Mouse (Mus musculus) gastrocnemius, postnatal 25 days (tissue): Measurements from ENCODE around the gene Carf. TPM values are rescaled to one million over a fixed set of nuclear protein-coding genes. Genes with fewer than 3 reads are reported as not detected.
A peak's percentile ranks its signal among the peaks of the same experiment; 100 is the strongest.
"Not testable (repeated sequence)": the region's sequence is repeated elsewhere in the genome, so short reads cannot be mapped to it uniquely, and the experiment has no call there.

Experiments used
- DNase-seq: peaks from one replicate; pipeline ENCODE4 v3.0.0; 2022
- long read RNA-seq, 2 experiments: library from polyadenylated mRNA; stranded (forward); transcript quantifications; one replicate each; pipeline ENCODE4 v2.0.0; 2021
- total RNA-seq, 2 experiments: library from RNA; stranded (reverse); gene quantifications; 1 replicate in 1 of 2; 2 replicates in 1 of 2; pipeline ENCODE4 v1.2.3; 2021

Carf gene
- total RNA-seq: 1 to 10 TPM; 4.5 to 5.9 TPM
- long read RNA-seq, experiment 1: 0 reads
- long read RNA-seq, experiment 2: 0 reads

DNA sequence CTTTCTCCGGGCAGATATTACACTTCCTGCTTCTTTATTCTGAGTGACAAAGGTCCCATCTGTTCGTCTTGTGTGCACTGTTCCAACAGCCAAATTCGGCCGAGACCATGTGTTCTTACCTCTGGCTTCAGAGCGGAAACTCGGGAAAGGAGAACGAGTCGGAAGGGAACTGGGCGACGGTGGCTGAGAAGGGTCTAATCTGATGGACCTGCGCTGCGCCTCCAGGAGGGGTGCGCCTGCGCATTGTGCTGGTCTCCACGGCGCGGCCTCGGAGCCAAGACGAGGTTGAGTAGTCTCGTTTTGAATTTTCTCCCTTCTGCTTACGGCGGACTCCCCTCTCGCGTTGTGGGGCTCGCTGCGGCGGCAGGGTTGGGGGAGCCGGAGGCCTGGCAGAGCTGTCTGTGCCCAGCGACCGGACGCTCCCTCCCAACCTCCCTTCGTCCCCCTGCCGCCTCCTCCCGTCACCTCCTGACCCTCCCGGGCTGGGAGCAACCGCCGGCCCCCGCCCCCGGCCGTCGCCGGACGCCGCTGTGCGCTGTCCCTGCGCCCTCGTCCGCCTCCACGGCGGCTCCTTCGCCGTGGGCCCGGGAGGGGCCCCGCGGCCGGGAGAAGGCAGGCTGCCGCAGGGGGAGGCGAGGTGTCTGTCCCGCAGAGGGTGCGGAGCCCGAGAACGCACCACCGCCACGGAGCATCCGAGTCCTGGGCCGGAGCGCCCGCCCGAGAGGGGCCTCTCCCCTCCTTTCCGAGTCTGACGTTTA, at the start of gene Carf, which contains the start of gene Wdr12:
TSS of gene Carf (plus strand) at position 224 of the 758 bp plus-strand sequence.
TSS of gene Wdr12 (minus strand) at position 622 of the 758 bp plus-strand sequence.
- DNase-seq: peak; percentile 94

DNA sequence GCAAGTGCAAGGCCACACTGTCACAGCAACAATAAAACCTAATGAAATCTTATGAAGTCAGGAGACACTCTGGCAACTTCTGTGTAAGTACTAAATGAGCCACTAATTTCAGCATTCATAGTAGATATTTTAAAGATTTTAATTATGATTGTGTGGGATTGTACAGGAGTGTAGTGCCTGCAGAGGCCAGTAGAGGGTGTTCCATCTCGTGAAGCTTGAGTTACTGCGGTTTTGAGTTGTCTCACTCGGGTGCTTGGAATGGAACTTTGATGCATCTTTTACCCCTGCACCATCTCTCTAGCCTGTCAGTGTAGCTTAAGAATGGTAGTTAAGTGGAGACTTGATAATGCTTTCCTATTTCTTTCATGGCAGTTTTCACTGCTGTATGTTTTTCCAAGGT, 43.4 kb upstream of the Carf start:
- DNase-seq: no peak

DNA sequence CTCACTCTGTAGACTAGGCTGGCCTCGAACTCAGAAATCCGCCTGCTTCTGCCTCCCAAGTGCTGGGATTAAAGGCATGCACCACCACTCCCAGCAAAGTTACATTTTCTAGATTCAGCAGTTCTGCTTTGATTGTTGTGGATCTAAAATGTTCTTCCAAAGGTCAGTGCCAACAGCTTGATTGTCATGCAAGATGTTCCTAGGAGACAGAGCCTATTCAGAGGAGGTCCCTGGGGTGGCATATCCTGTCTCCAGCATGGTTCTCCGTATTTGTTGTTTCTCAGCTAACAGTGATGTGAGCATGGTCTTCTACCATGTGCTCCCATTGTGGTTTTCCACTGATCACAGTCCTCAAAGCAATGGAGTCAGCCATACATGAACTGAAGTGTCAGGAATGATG, 41.7 kb upstream of the Carf start:
- DNase-seq: no peak

DNA sequence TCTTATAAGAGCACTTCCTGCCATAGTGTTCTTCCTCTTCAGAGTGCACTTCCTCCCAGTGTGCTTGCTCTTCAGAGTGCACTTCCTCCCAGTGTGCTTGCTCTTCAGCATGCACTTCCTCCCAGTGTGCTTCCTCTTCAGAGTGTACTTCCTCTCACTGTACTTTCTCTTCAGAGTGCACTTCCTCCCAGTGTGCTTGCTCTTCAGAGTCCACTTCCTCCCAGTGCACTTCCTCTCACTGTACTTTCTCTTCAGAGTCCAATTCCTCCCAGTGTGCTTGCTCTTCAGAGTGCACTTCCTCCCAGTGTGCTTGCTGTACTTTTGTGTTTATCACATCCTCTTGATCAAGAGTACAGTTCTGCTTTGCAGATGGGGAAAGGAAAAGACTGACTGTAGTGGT, 27.3 kb upstream of the Carf start:
- DNase-seq: not testable (repeated sequence)

DNA sequence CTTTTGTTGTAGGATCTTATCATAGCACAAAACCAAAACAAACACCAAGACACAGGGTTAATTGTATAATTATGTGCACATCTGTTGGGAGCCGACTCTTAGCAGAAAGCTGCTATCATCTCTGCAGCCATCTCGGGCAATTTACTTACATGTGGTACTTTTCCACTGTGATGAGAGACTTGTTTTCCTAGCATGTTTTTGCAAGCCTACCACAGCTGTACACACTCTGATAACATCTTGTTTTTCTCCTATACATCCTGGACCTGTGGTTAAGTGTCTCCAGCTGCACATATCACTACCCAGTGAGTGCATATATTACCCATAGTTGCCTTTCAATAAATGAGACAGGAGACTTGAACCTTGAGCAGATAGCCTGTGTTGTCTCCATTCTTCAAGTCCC, 23.1 kb upstream of the Carf start:
- no peak for DNase-seq

DNA sequence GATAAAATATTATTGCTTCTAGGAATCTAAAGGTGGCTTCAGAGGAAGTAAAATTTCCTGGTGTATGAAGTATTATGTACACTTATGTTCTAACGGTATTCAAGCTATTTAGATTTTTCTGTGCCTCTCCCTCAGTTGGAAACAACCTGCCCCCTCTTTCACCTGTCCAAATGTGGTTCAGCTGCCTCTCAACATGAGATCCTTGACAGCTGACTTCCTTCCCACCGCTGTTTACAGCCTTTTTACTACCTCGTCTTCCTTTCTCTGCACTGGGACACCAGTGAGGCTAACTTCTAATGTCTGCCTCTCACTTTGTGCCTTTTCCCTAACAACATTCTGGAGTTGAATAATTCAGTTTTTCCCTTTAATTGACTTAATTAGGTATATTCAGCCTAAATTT, 22.5 kb upstream of the Carf start:
- DNase-seq: no peak

DNA sequence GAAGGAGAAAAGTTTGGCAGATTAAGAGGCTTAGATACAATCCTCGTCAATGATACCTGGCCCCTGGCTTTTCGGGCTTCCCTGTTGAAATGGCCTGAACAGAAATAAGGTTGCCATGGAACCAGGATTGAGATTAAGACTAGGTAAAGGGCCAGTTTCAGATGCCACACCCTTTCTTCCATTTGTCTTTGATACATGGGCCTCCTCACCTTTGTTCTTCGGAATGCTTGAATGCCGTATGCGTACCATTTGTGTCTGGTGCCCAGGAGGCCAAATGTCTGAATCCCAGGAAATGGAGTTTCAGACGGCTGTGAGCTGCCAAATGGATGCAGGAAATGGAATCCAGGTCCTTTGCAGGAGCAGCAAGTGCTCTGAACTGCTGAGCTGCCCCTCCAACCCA, 21.6 kb upstream of the Carf start:
- DNase-seq: no peak

DNA sequence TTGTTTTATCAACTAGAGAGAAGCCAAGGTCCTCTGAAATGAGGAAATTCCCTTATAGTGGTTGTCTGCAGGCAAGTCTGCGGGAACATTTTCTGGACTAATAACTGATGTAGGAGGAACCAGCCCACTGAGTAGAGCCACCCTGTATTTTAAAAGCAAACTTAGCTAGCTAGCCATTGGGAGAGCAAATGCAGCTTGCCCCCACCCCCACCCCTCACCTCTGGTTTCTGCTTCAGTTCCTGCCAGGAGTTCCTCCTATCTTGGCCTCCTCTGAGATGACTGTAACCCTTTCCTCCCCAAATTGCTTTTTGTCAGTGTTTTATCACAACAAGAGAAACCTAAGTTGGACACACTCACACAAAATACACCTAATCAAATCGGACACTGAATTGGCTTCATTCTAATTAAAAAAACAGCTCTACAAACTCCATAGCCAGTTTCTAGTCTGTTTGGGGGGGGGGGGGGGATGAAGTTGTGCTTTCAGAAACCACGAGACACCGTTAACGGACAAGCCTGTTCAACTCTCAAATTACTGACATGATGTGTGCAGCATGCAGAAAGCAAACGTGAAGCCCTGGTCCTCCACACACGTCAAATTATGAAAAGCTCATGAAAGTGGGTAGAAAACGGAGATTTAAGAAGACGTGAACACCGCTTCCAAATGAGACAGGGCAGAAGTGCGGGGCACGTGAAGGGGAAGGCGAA, 1.3 kb upstream of the Carf start:
- DNase-seq: no peak

DNA sequence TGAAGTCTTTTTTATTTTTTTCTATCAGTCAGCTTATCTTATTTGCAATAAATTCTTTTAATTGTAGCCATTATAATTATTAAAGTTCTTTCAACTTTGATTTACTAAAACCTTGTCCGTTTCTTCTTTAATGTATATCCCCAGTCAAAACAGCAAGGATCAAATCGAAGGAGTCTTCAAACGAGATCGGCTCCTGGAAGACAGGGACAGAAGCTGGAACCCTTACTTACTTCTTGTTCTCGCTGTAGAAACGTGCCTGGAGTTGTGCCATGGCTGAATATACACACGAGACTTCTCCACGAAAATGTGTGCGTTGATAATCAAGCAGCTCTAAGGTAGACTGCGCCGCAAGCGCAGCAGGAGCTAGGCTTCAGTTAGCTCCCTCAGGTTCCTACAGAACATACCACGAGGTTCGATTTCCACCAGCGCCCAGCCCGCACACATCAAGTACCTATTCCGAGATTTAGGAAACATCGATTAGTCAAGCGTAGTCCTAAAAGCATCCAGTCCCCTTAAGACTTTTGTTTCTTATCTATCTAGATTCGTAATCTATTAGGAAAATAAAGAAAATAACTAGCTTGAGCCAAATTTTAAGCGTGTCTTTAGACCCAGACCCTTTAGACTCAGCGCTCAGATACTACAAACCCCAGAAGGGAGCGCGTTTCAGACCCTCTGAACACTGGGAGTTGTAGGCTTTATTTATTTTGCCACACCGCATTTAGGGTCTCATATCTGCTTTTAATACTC, 597 bp upstream of the Carf start:
- peak; percentile 48 for DNase-seq

DNA sequence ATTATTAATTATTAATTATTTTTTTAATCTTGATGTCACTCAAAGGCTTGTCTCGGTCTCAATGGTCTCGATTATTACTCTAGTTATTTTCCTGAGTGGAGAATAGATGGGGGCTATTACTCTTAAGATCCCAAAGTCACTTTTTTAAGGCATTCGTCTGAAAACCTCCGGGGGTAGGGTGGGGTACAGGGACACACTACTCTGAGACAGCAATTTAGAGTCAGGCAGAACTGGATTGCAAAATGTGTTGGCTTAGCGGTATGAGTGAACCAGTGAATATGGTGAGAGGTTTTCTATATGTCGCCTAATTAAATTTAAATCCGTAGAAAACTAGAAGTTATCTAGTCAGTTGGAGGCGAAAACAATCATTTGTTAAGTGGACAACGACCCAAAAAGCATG, 792 bp downstream of the Carf start:
- no peak for DNase-seq

DNA sequence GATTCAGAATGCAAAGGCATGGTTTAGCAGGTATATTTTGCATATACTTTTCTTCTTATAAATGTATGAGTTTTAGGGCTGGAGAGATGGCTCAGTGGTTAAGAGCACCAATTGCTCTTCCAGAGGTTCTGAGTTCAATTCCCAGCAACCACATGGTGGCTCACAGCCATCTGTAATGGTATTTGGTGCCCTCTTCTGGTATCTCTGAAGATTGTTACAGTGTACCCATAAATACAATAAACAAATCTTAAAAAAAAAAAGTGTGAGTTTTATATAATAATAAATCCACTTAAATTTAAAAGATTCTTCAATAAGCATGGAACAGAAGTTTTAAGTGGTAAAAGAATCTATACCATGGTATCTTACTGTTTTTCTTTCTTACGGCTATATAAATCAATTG, 6.5 kb downstream of the Carf start:
- DNase-seq: no peak

DNA sequence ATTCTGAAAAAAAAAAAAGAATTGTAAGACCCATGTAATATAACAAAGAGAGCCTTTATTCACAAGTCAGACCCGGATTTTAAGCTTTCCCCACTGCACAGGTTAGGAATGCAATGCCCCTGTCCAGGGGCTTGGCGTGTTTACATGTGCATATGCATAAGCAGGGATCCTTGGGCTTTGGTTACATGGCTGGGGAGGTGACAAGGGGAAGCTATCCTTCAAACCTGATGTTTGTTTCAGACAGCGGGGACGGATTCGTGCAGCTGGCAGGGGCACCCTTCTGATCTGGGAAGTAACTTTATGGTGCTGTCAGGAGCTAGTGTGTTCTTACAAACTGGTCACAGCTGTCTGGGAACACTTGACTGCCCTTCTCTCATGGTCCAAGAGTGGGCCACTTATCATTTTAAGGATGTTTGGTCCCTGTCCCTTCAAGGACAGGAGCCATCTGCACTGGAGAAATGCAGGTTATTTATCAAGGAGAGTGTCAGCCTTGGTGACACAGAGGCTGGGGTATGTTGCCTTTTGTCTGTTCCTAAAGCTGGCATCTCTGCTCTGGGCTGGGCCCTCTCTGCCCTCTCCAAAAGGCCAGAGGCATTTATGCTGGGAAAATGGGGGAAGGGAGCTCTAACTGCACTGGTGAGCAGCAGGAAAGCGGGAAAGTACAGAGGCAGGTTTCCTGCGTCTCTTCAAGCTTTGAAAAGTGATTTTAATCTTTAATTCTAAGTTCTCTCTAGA, 19.8 kb downstream of the Carf start:
- DNase-seq: no peak

DNA sequence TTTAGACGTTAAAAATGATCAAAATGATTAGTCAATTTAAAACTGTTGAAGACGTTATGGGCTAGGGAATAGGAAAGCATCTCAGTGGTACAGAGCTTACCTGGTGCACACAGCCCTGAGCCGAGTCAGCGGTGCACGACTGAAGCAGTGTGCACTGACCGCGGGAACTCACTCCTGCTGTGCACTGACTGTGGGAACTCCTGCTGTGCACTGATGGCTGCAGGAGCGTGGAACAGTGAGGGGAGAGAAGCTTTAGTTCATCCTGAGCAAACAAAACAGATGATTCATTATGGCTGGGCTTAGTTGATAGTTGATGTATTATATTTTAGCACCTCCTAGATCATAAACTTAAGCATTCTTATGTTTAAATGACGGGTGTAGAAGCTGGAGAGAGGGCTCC, 39.3 kb downstream of the Carf start:
- no peak for DNase-seq

DNA sequence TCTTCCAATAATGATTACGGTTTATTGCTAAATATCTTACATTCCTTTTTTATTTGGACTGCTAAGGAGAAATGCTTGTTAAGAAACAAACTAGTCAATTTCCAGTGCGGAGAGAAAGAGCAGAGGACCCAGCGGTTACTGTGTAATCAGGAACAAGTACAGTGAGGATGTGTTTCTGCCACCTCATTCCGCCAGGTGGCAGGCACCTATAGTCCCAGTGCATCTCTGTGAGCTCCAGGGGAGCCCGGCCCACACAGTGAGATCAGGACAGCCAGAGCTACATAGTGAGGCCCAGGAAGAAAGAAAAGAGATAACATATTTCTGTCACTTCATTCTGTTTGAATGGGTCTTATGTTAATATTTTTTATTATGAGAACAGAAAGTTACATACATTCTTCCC, 54.7 kb downstream of the Carf start:
- DNase-seq: no peak

DNA sequence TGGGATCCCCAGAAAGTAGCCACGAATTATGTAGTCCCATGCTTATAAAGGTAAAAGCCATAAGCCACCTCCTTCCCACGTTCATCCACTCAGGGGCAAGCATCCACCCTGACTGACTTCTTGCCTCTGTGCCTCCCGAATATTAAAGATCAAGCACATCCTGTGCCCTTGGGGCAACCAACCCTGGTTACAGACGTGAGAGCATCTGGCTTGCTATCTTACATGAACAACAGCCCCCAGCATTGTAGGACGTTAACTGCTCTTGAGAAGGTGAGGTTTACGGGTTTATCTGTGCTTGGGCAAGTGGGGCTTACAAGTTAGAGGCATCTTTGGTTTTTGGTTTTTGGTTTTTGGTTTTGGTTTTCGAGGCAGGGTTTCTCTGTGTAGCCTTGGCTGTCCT, 58.6 kb downstream of the Carf start:
- DNase-seq: no peak

DNA sequence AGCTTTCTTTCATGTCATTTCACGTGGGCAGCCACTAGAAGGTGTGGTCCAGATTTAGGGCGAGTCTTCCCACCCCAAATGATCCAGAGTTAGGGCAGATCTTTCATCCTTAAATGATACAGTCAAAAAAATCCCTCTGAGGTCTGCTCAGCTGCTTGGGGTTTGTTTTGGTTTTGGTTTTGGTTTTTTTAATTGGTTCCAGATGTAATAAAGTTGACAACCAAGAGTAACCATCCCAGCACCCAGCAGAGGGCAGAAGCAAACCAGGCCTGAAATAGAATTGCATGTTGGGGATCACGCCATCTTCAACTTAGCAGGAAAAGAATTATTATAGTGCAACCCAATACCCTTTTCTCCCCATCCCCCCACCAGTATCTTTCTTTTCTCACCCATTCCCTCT, 60.4 kb downstream of the Carf start:
- peak; percentile 48 for DNase-seq

DNA sequence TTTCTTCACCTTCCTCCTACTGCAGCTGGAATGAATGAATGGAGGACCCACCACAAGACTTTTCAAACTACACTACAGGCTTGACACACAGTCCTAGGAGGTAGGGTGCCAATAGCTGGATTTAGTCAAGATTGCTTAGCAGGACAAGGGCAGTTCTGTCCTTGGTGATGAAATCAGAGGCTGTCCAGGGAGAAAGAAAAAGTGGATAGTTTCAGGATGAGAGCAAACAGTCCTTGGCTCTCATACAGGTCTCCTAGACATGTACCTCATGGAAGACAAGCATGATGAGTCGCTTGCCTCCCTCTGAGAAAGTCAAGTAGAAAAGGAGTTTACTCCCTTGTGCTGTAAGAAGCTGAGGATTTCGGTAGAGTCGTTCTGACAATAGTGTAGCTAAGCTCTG, 65.6 kb downstream of the Carf start:
- DNase-seq: no peak

DNA sequence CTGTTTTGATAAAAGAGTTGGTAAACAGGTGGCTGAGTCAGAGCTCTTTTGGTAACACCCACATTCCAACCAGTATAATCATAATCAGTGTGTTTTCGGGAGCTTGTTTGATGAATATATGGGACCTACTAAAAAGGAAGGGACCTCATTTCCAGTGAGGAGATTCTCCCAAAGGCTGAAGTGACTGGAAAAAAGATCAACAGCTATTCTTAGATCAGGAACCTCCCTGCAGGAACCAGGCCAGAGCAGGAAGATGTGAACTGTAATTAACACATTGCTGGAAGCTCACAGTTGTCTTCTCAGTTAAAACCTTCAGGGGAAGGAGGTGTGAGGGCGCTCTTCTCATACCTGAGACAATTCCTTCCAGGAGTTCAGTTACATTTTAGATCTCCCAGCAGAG, 71.6 kb downstream of the Carf start:
- DNase-seq: no peak

DNA sequence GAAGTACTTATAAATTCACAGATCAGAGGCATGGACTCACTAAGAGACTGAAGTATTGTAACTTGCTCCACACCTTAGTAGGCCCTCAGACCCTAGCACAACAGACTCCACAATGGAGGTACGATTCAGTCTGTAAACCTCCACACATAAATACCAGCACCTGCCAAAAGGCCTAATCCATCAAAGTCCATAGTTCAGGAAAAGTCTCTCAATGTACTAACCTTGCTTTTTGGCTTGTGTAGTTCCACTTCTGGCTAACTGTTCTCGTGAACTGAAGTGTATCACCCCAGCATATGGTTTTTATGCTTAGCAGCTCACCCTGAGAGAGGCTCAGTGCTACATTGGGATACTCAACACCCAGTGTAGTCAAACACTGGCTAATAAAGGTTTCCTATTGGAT, 72.2 kb downstream of the Carf start:
- DNase-seq: no peak

DNA sequence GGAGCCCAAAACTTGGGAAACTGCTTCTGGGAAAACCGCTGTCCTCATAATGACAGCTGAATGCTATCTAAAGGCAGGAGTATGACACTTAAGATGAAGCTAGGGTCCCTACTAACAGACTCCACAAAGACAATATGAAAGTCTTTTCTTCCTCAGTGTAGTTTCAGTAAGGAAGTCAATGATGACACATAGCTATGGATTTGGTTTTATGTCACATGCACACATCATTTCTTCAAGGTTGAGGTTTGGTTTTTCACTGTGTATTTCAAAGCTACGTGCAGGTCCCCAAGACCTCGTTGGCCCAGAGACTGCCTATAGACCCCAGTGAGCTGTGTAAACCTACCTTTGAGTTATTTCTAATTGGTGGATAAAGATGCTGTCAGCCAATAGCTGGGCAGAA, 75.1 kb downstream of the Carf start:
- DNase-seq: no peak

DNA sequence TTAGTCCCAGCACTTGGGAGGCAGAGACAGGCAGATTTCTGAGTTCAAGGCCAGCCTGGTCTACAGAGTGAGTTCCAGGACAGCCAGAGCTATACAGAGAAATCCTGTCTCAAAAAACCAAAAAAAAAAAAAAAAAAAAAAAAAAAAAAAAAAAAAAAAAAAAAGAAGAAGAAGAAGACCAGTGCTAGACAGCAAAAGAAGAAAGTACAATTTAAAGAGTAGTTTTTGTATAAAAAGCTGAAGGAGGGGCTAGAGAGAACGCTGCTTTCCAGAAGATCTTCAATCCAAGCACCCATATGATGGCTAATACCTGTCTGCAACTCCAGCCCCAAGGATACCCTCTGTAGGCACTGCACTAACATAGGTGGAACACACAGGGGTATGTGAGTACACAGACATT, 79.8 kb downstream of the Carf start:
- DNase-seq: not testable (repeated sequence)

DNA sequence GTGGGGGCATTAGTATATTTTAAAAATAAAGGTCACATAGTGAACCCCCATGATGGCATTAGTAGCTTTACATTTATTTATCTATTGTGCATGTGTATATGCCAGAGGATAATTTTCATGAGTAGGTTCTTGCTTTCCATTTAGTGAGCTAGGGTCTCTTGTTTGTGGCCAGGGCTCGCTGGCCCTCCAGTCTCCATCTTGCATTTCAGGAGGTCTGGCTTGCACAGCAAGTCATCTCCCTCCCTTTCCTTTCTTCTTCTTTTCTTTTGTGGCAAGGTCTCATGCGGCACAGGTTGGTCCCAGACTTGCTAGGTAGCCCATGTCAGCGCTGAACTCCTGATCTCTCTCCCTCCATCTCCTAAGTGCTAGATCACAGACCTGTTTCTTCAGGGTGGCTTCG, 81.3 kb downstream of the Carf start:
- DNase-seq: no peak
